Mouse (Mus musculus) gastrocnemius, postnatal 4 days (tissue): Measurements from ENCODE around the gene Cd9. TPM values are rescaled to one million over a fixed set of nuclear protein-coding genes. Genes with fewer than 3 reads are reported as not detected.

Experiments
- DNase-seq, 2 experiments: peaks; one replicate each; pipeline ENCODE4 v3.0.0; 2021 to 2022; ENCODE audit warnings: low spot score in 2 of 2, mixed read lengths in 2 of 2
- total RNA-seq, 2 experiments: library from RNA; stranded (reverse); gene quantifications; 2 replicates each; pipeline ENCODE4 v1.2.3; 2021

Cd9 gene
- total RNA-seq, 2 experiments from 2014 or later: 99.0 to 103 TPM

GRCm38 (mm10) chr6:125478135-125479128, 16.2 kb downstream of the Cd9 start:
- no peak for DNase-seq

DNA sequence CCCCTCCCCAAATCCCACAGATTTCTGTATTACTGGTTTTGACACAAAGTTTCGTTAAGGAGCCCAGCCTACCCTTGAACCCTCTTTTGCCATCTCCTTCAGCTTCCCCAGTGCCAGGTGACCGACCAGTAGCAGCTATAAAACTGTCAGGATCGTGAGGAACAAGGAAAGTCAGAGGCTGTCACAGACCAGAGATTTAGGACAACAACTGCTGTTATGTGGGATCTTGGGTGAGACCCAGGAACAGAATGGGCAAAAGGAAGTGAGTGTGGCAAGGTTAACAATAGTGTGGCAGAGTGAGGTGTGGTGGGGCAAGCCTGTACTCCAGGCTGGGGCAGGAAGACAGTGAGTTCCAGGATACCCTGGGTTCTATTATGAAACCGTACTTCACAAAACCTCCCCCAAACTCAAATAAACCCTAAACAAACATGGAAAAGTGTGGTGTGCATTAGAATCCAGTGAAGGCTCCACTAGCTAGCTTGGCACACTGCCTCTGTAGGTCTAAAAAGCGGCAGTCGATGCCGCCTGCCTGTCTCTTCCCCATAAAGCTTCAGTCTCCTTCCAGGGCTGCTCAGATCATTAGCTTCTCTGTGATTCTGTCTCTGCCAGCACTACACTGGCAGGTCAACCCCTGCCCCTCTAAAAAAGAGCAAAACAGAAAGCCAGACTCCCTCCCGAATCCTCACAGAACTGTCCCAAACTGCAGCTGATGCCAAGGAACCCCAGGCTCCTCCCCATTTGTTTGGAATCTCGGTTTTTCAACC, 17.6 kb downstream of the Cd9 start:
- no peak for DNase-seq

- peak in 1 of 2 experiments; percentile 44 for DNase-seq
Observed at GRCm38 (mm10) chr6:125476090-125476489, 18.5 kb downstream of the Cd9 start.

DNA sequence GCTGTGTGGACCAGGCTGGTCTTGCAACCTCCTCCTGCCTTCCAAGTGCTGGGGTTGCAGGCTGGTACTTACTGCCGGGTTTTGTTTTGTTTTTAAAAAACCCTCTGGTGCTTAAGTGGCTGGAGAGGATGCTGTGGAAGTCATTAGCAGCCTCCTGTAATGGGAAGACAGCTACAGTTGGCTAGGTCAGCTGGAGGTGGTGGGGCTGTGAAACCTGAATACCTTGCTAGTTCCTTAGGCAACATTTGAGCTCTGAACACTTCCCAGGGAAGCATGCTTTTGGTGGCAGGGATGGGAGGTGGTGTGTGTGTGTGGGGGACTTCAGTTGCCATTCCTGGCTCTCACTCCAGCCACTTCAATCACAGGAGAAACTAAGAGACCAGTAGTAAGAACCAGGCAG, 19.4 kb downstream of the Cd9 start:
- no peak for DNase-seq

GRCm38 (mm10) chr6:125473939-125474338, 20.7 kb downstream of the Cd9 start:
- DNase-seq: no peak

DNA sequence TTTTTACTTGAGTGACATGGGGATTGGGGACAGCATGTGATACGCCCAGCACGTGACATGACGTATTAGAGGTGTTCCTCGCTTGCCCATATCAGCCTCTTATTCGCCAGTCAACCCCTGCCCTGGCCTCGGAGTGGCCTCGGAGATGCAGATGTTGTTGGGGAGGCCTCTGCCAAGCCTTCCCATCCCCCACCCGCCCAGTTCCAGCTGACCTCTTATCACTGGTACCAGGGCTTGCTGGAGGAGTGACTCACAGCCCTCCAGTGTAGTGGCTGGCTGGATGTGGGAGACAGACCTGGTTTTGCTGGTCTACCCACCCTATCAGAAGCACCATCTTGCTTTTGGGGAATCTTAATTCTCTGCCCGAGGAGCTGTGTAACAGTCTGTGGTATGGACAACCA, 21.3 kb downstream of the Cd9 start:
- no peak for DNase-seq

DNA sequence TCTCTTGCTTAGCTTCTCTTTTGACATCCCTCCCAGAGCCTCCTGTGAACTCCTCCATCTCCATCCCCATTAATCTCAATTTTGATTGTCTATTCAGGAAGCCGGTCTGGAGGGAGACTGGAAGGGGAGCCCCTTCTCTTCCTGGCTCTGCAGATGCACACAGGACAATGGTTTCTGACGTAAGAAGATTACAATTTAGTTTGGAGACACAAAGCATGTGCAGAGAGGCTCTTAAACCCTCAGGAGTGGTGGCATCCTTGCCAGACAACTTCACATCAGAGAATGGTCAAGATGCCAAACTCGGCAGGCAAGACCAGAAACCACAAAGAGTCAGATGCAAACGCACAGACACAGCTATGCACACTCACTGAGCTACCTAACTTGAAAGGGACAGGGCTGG, 22.7 kb downstream of the Cd9 start:
- DNase-seq: no peak

DNA sequence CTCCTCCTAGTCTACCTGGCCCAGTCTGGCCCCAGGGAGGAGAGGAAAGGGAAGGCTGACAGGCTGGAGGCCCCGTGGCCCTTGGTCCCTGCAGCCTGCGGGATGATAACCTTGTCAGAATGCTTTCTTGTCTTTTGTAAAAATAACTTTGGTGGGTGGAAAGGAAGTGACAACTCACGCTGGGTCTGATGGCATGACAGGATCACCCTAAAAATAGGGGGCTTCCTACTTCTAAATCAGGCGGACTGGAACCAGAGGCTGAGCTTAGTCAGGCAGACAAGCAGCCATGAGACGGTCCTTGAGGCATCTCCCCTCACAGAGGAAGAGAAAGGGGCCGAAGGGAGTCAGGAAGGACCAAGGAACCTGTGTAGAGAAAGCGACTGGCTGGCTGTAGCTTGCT, 23.3 kb downstream of the Cd9 start:
- no peak for DNase-seq

GRCm38 (mm10) chr6:125470616-125471015, 24.0 kb downstream of the Cd9 start:
- DNase-seq: no peak

DNA sequence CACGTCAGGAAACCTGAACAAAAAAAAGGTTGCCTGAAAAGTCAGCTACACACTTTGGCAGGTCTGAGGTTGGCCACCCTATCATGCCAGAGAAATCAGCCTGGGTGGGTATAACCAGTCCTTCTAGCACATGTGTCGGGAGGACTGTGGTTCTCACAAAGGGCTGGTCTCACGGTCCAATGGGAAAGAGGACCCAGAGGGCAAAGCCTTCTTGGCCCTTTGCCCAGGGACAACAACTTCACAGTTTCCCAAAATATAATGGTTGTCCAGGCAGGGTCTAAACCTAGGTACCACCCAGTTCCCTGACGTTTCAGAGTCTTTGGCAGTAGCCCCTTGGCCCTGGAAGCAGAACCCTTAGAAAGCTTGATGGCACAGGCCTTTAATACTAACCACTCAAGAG, 25.4 kb downstream of the Cd9 start:
- DNase-seq: no peak

DNA sequence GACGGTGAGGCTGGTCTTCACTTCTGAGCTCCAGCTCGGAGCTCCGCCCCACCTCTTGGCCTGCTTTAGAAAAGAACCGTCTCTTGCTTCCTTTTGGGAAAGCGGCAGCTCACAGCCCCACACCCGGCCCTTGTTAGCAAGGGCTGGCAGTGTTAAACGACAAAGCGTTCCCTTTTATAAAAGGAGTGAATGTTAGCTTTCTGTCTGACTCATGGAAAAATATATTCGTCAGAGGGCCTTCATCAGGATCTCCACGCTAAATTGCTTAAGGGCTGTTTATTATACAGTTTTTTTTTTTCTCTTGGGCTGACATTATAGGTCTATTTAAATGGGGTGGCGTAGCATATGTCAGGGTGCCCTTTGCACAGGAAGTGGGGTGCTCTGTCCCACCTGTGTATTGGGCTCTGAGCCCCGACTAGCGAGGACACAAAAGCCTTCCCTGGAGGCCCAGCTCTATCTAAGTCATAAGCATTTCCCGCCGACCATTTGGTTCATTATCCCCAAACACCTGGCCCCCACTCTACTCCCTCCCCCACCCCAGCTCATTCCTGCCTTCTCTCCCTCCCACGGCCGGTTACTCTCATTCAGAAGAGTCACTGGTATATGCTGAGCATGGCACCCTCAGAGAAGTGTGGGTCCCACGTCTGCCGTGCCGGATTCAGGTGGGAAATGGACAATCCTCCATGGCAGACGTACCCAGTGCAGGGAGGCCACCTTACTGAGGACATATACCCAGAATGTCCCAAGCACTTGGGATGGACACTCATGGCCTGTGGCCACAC, 26.2 kb downstream of the Cd9 start:
- DNase-seq: no peak

GRCm38 (mm10) chr6:125467301-125467715, 27.3 kb downstream of the Cd9 start:
- DNase-seq: peak in 1 of 2 experiments; percentile 67

- DNase-seq: no peak
Observed at GRCm38 (mm10) chr6:125462312-125462711, 32.3 kb downstream of the Cd9 start.

GRCm38 (mm10) chr6:125461788-125462187, 32.8 kb downstream of the Cd9 start:
- DNase-seq: no peak

GRCm38 (mm10) chr6:125461325-125461724, 33.3 kb downstream of the Cd9 start:
- no peak for DNase-seq

DNA sequence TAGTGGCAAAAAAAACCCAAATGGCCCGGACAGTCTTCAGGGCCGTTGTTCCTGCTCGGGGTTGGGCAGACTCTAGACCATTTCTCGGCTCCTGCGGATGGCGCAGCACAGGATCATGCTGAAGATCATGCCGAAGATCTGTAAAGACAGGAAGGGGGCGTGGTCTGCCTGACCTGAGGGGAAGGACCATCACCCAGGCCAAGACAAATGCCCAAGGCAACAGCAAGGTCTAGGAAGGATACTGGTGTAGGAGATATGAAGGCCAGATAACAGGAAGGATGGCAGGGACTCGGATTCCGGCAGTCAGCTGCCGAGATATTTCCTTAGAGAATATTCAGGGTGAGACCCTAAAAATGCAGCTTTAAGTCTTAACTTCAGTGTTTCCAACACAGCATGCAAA, 34.0 kb downstream of the Cd9 start:
- no peak for DNase-seq

DNA sequence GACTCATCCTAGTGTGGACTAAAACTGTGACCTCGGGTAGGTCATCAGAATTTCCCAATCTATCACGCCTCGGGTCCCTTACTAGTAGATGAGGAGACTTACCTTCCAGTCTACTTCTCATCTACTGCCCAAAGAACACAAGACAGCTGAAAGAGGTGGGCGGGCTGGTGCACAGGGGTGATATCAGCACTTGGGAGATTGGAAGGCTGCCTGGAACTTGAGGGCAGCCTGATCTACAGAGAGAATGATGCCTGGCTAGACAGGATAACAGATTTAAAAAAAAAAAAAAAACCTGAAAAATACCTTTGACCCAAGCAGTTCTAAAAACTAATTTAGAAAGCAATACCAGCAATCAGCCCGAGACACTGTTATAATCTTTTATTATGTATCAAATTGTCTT, 34.7 kb downstream of the Cd9 start:
- no peak for DNase-seq

GRCm38 (mm10) chr6:125455806-125456520, 38.6 kb downstream of the Cd9 start:
- no peak for DNase-seq

DNA sequence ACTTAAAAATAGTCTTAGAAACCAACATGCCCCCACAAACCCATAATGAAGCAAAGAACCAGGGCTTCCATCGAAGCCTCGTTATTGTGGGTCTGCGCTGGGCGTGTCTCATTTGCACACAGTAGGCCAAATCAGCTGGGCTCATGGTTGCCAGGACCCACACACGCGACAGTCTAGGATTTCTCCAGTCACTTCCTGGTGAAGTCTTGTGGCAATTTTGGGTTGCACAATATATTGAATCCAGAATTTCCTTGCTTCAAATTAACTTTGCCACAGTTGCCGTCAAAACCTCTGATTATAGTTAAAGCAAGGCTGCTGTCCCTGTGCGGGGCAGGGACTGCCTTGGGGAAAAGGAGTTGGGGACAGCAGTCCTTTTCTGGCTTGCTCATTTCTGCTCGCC, 39.9 kb downstream of the Cd9 start:
- no peak for DNase-seq

GRCm38 (mm10) chr6:125454299-125454698, 40.3 kb downstream of the Cd9 start:
- no peak for DNase-seq

GRCm38 (mm10) chr6:125447660-125448059, 46.9 kb downstream of the Cd9 start:
- no peak for DNase-seq
